Mouse (Mus musculus) hindbrain, postnatal 0 days (tissue): ENCODE data around the gene Plekhm2. TPM values are rescaled to one million over a fixed set of nuclear protein-coding genes. Genes with fewer than 3 reads are reported as not detected.
A peak's percentile ranks its signal among the peaks of the same experiment; 100 is the strongest.

Source experiments
- ATAC-seq: fragments of 200-750 bp; cut with Nextera tagmentation; 2 replicates; pipeline ENCODE4 v1.8.0; 2017; ENCODE audit warnings: mild to moderate bottlenecking, moderate TSS enrichment, moderate library complexity
- DNase-seq: peaks from one replicate; pipeline ENCODE4 v3.0.0-alpha.2; 2015; ENCODE audit warnings: low spot score
- H3K27ac ChIP-seq: fragments of 300-500 bp; sonication (generic); 2 replicates; pipeline ENCODE4 v1.5.1; 2014; ENCODE audit warnings: mild to moderate bottlenecking
- H3K27me3 ChIP-seq: fragments of 300-500 bp; sonication (generic); 2 replicates; pipeline ENCODE4 v1.6.1; 2014; ENCODE audit warnings: low read length, mixed read lengths; ENCODE audit not compliant: insufficient read depth
- H3K36me3 ChIP-seq: fragments of 300-500 bp; sonication (generic); 2 replicates; pipeline ENCODE4 v1.6.1; 2014; ENCODE audit warnings: low read length, mixed read lengths; ENCODE audit not compliant: insufficient read depth
- H3K4me1 ChIP-seq: fragments of 300-500 bp; sonication (generic); 2 replicates; pipeline ENCODE4 v1.6.1; 2014; ENCODE audit warnings: antibody characterized with exemption, low read length, mixed read lengths; ENCODE audit not compliant: insufficient read depth
- H3K4me2 ChIP-seq: fragments of 300-500 bp; sonication (generic); 2 replicates; pipeline ENCODE4 v1.6.1; 2014; ENCODE audit warnings: low read depth, mild to moderate bottlenecking, low read length, moderate library complexity, mixed read lengths
- H3K4me3 ChIP-seq: fragments of 300-500 bp; sonication (generic); 2 replicates; pipeline ENCODE4 v1.5.1; 2014; ENCODE audit warnings: low read length
- H3K9ac ChIP-seq: fragments of 300-500 bp; sonication (generic); replicated peaks from 2 replicates; pipeline ENCODE4 v1.6.1; 2014; ENCODE audit warnings: mild to moderate bottlenecking, low read length, moderate library complexity, mixed read lengths
- H3K9me3 ChIP-seq: fragments of 300-500 bp; sonication (generic); 2 replicates; pipeline ENCODE4 v1.6.1; 2016; ENCODE audit warnings: low read length, mixed read lengths
- CTCF ChIP-seq: IDR thresholded peaks from 2 replicates; pipeline ENCODE4 v1.5.1; 2016; ENCODE audit warnings: antibody characterized with exemption, control low read depth, low read depth
- WGBS: fragments of 180-500 bp; shearing (Covaris S2); extraction: QIAGEN DNeasy Blood & Tissue Kit; methylation state at CpG from one replicate; pipeline ENCODE4 v1.1.7; 2014; 5-methylcytosine and 5-hydroxymethylcytosine counted together
- polyA plus RNA-seq: library from polyadenylated mRNA; unstranded; fragments of >200 nt; fragmentation: Nextera tagmentation; extraction: Ambion mirVana; gene quantifications from 2 replicates; pipeline ENCODE4 v1.2.1, GENCODE M21; 2015
- total RNA-seq: library from RNA; depleted of rRNA; stranded (reverse); fragments of >200 nt; gene quantifications from 2 replicates; pipeline ENCODE4 v1.2.3, GENCODE M21; 2014

Gene Plekhm2
- total and polyA plus RNA-seq, 2 experiments from 2014 or later, result 6.1 to 47.6 TPM

GRCm38 (mm10) chr4:141598199-141598893, 66.4 kb downstream of the Plekhm2 start:
- TF ChIP-seq CTCF, result no peak
- peak overlapping the region; percentile 50 for H3K4me3 ChIP-seq
- peak overlapping the region; percentile 68 for H3K4me2 ChIP-seq
- no peak for ATAC-seq
- no peaks in the 10 kb centered on the region for H3K4me1 ChIP-seq
- DNase-seq, result no peak
- H3K9ac ChIP-seq, result peak overlapping the region; percentile 68; the same call in 1 of the 2 replicates
- WGBS, result 3% methylated on average over 19 of the region's 19 CpGs
- H3K9me3 ChIP-seq, result no peaks in the 10 kb centered on the region
- H3K27ac ChIP-seq, result no peak overlapping the region; the same call in 1 of the 2 replicates
- no peaks in the 10 kb centered on the region for H3K36me3 ChIP-seq
- no peaks in the 10 kb centered on the region for H3K27me3 ChIP-seq

GRCm38 (mm10) chr4:141596700-141597328, 67.9 kb downstream of the Plekhm2 start:
- H3K4me3 ChIP-seq, result no peak overlapping the region
- H3K9me3 ChIP-seq, result no peaks in the 10 kb centered on the region
- no peaks in the 10 kb centered on the region for H3K4me1 ChIP-seq
- no peak overlapping the region for H3K4me2 ChIP-seq
- DNase-seq (no peak), ATAC-seq (no peak)
- H3K36me3 ChIP-seq, result no peaks in the 10 kb centered on the region
- WGBS, result 88% methylated on average over 8 of the region's 8 CpGs
- no peaks in the 10 kb centered on the region for H3K27me3 ChIP-seq
- no peak for TF ChIP-seq CTCF
- H3K9ac ChIP-seq, result no peak overlapping the region
- H3K27ac ChIP-seq, result no peak overlapping the region

DNA sequence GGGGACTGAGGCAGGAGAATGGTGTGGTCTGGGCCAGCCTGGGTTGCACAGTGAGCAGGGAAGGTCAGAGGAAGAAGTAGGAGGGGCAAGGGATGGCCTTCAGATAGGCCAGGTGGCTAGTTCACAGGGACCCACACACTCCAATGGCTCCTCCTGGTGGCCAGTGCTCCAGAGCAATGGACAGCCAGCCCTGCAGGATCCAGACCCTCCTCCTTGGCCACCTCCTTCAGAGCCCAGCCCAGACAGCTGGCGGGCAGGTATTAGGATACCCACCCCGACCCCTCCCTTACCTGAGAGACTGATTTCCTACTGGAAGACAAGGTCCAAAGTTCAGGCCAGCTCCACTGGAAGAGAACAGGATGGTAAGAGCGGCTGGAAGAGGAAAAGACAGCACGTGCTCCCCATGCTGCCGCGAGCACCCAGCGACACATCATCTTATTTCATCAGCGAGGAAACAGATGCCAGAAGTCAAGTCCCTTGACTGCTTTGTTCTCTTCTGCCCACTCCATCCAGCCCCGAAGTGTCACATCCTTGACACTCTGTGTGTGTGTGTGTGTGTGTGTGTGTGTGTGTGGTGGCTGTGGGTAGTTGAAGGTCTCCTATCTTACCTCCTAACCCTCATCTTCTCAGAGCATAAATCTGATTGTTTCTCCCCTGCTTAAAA, 69.0 kb downstream of the Plekhm2 start:
- Histone ChIP-seq H3K36me3 (no peaks in the 10 kb centered on the region), H3K4me3 (no peak overlapping the region), H3K27me3 (no peaks in the 10 kb centered on the region), H3K9me3 (no peaks in the 10 kb centered on the region), H3K27ac (no peak overlapping the region), H3K9ac (no peak overlapping the region), H3K4me1 (no peaks in the 10 kb centered on the region), H3K4me2 (no peak overlapping the region)
- 80% methylated on average over 9 of the region's 9 CpGs for WGBS
- no peak for ATAC-seq
- DNase-seq, result no peak
- TF ChIP-seq CTCF, result peak; percentile 39

GRCm38 (mm10) chr4:141595138-141595537, 69.6 kb downstream of the Plekhm2 start:
- H3K9ac ChIP-seq, result no peak overlapping the region
- H3K9me3 ChIP-seq, result no peaks in the 10 kb centered on the region
- no peak for TF ChIP-seq CTCF
- no peaks in the 10 kb centered on the region for H3K27me3 ChIP-seq
- ATAC-seq (no peak), DNase-seq (no peak)
- H3K4me1 ChIP-seq, result no peaks in the 10 kb centered on the region
- no peak overlapping the region for H3K27ac ChIP-seq
- no peak overlapping the region for H3K4me3 ChIP-seq
- H3K4me2 ChIP-seq, result no peak overlapping the region
- 94% methylated on average over 11 of the region's 11 CpGs for WGBS
- H3K36me3 ChIP-seq, result no peaks in the 10 kb centered on the region

- no peaks in the 10 kb centered on the region for H3K36me3 ChIP-seq
- H3K4me1 ChIP-seq, result no peaks in the 10 kb centered on the region
- H3K27ac ChIP-seq, result no peak overlapping the region
- DNase-seq, result peak; percentile 39
- peak; percentile 80 for TF ChIP-seq CTCF
- ATAC-seq, result no peak
- H3K4me2 ChIP-seq, result no peak overlapping the region
- H3K9me3 ChIP-seq, result no peaks in the 10 kb centered on the region
- 22% methylated on average over 3 of the region's 3 CpGs for WGBS
- no peak overlapping the region for H3K4me3 ChIP-seq
- H3K27me3 ChIP-seq, result no peaks in the 10 kb centered on the region
- H3K9ac ChIP-seq, result no peak overlapping the region
Observed at GRCm38 (mm10) chr4:141591547-141591946, 73.2 kb downstream of the Plekhm2 start.

GRCm38 (mm10) chr4:141583919-141584318, 80.8 kb downstream of the Plekhm2 start:
- no peak overlapping the region for H3K4me2 ChIP-seq
- ATAC-seq, result no peak
- H3K27me3 ChIP-seq, result no peaks in the 10 kb centered on the region
- no peaks in the 10 kb centered on the region for H3K9me3 ChIP-seq
- no peaks in the 10 kb centered on the region for H3K36me3 ChIP-seq
- H3K4me1 ChIP-seq, result no peaks in the 10 kb centered on the region
- no peak overlapping the region for H3K4me3 ChIP-seq
- 91% methylated on average over 8 of the region's 8 CpGs for WGBS
- no peak for DNase-seq
- no peak overlapping the region for H3K9ac ChIP-seq
- H3K27ac ChIP-seq, result no peak overlapping the region
- no peak for TF ChIP-seq CTCF
